ENCODE assay signal across 18 mouse cellular contexts in the genomic region with DNA sequence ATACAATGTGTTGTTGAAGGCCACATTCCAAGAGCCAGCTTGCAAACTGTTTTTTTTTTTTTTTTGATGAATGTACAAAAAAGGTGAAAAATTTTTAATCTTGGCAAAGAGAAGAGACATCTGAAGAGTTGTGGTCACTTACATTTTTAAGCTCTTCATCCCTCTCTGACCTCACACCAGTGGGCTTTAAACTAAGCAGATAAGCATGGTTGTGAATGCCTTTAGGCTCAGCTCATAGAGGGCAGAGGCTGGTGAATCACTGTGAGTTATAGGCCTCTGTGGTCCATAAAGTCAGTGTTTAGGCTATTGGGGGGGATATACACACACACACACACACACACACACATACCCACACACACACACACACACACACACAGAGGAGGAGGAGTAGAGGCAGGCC.
"Had no signal": no experiment of that assay in that cellular context is flagged by ENCODE, and none has a peak within 500 bp of the region (broad histone marks: within the 10 kb centered on the region; RNA-seq: fewer than 3 reads in every experiment).

No protein-coding gene starts in this region.

- H3K4me2 ChIP-seq: kidney, embryonic 15.5 days; limb, embryonic 12.5 days; limb, embryonic 15.5 days; liver, embryonic 11.5 days; lung, embryonic 14.5 days; midbrain, embryonic 11.5 days had no signal

- H3K27me3 ChIP-seq: kidney, embryonic 15.5 days; limb, embryonic 12.5 days; limb, embryonic 15.5 days had no signal

- H3K9me3 ChIP-seq: kidney, embryonic 15.5 days; limb, embryonic 12.5 days; limb, embryonic 15.5 days had no signal

- H3K27ac ChIP-seq: kidney, embryonic 15.5 days; left cerebral cortex, adult 2 months; limb, embryonic 12.5 days; limb, embryonic 15.5 days; liver, embryonic 14.5 days; stomach, postnatal 0 days had no signal

- H3K4me1 ChIP-seq: kidney, embryonic 15.5 days; limb, embryonic 12.5 days; limb, embryonic 15.5 days had no signal

- H3K36me3 ChIP-seq: kidney, embryonic 15.5 days; limb, embryonic 12.5 days; limb, embryonic 15.5 days had no signal

- ATAC-seq: liver, postnatal 0 days; lung, postnatal 0 days had no signal

- H3K4me3 ChIP-seq: kidney, embryonic 15.5 days; left cerebral cortex, adult 2 months; limb, embryonic 12.5 days; limb, embryonic 15.5 days had no signal

- DNase-seq: kidney, postnatal 10 days; kidney, postnatal 36 days; layer of hippocampus, postnatal 36 days; liver, postnatal 0 days; lung, embryonic 14.5 days; midbrain, embryonic 14.5 days; thymus, adult 2 months; thymus, postnatal 14 days; thymus, postnatal 4 days had no signal

- H3K9ac ChIP-seq: kidney, embryonic 15.5 days; limb, embryonic 12.5 days; limb, embryonic 15.5 days; liver, embryonic 14.5 days; liver, postnatal 0 days; lung, embryonic 14.5 days had no signal
